In genomic region chr6:88445661-88446060, GRCm38 (mm10) we compare ENCODE assay signal across 8 mouse cellular contexts. TPM values are rescaled to one million over a fixed set of nuclear protein-coding genes. Genes with fewer than 3 reads are reported as not detected.
DNase-seq lines count a peak whose midpoint lies in the region; ATAC-seq and TF ChIP-seq lines count a peak whose summit lies in the region.

No protein-coding gene starts in this region.

- H3K4me1 ChIP-seq in heart, postnatal 0 days (ENCODE audit: control insufficient read depth, insufficient read depth), result no peaks in the 10 kb centered on the region; the same call in 1 of the 2 replicates
- H3K4me1 ChIP-seq in hindbrain, embryonic 14.5 days (replicated peaks; ENCODE audit: control insufficient read depth, insufficient read depth, low read length), result peaks cover 5% of the 10 kb centered on the region; the same call in 1 of the 2 replicates
- H3K4me1 ChIP-seq in midbrain, embryonic 16.5 days (ENCODE audit: control insufficient read depth, insufficient read depth, low read length), result peaks cover 4% of the 10 kb centered on the region; the same call in 1 of the 2 replicates

- peak overlapping the region; percentile 94 for H3K4me2 ChIP-seq in heart, postnatal 0 days (ENCODE audit: low read depth, low read length)
- H3K4me2 ChIP-seq in hindbrain, embryonic 14.5 days (replicated peaks), result peak overlapping the region; percentile 88
- peak overlapping the region; percentile 81 for H3K4me2 ChIP-seq in midbrain, embryonic 16.5 days (ENCODE audit: low read length)

- H3K9ac ChIP-seq in heart, postnatal 0 days (replicated peaks; ENCODE audit: low read depth, low read length), result peak overlapping the region; percentile 67
- H3K9ac ChIP-seq in hindbrain, embryonic 14.5 days, result peak overlapping the region; percentile 94
- H3K9ac ChIP-seq in midbrain, embryonic 16.5 days (ENCODE audit: low read depth, low read length), result peak overlapping the region; percentile 97

- 0 out of 2 replicates have a peak, but pooled peaks cover 5% of the 10 kb centered on the region for H3K27me3 ChIP-seq in heart, postnatal 0 days (ENCODE audit: control insufficient read depth, insufficient read depth, low read length)
- H3K27me3 ChIP-seq in hindbrain, embryonic 14.5 days (ENCODE audit: control insufficient read depth, insufficient read depth, low read length), result no peaks in the 10 kb centered on the region
- no peaks in the 10 kb centered on the region for H3K27me3 ChIP-seq in midbrain, embryonic 16.5 days (ENCODE audit: control insufficient read depth, insufficient read depth, low read depth, low read length)

- H3K36me3 ChIP-seq in heart, postnatal 0 days (replicated peaks; ENCODE audit: control insufficient read depth, insufficient read depth, low read length), result no peaks in the 10 kb centered on the region
- no peaks in the 10 kb centered on the region for H3K36me3 ChIP-seq in hindbrain, embryonic 14.5 days (replicated peaks; ENCODE audit: control insufficient read depth, insufficient read depth)
- no peaks in the 10 kb centered on the region for H3K36me3 ChIP-seq in midbrain, embryonic 16.5 days (ENCODE audit: control insufficient read depth, insufficient read depth, low read length)

- WGBS in heart, postnatal 0 days, result 9% methylated on average over 5 of the region's 5 CpGs
- WGBS in hindbrain, embryonic 14.5 days, result 16% methylated on average over 5 of the region's 5 CpGs
- whole genome bisulfite sequencing in midbrain, embryonic 16.5 days, result 14% methylated on average over 5 of the region's 5 CpGs

- H3K27ac ChIP-seq in heart, postnatal 0 days (ENCODE audit: low read depth), result no peak overlapping the region; the same call in 1 of the 2 replicates
- no peak overlapping the region for H3K27ac ChIP-seq in hindbrain, embryonic 14.5 days
- H3K27ac ChIP-seq in midbrain, embryonic 16.5 days (ENCODE audit: low read length), result no peak overlapping the region

- no peak for TF ChIP-seq EP300 in heart, postnatal 0 days (IDR thresholded peaks at IDR 0.05; ENCODE audit: low read depth)

- ATAC-seq in heart, postnatal 0 days (ENCODE audit: insufficient read depth, low read depth), result no peak
- ATAC-seq in hindbrain, embryonic 14.5 days (ENCODE audit: low FRiP score), result no peak
- ATAC-seq in midbrain, embryonic 16.5 days, result no peak
- no peak for ATAC-seq in monocyte, adult 5-6 weeks (replicated peaks; ENCODE audit: insufficient number of reproducible peaks, low FRiP score, low TSS enrichment, poor library complexity, severe bottlenecking)

- TF ChIP-seq CTCF in heart, postnatal 0 days (IDR thresholded peaks at IDR 0.05; ENCODE audit: low read depth), result no peak

- peak overlapping the region; percentile 75 for H3K4me3 ChIP-seq in heart, postnatal 0 days (ENCODE audit: low read depth, low read length)
- H3K4me3 ChIP-seq in hindbrain, embryonic 14.5 days (replicated peaks; ENCODE audit: low read length), result peak overlapping the region; percentile 90
- peak overlapping the region; percentile 88 for H3K4me3 ChIP-seq in midbrain, embryonic 16.5 days (ENCODE audit: low read depth, low read length)

- no peak for DNase-seq in heart, postnatal 0 days (ENCODE audit: low spot score)
- no peak for DNase-seq in heart, adult 11 months
- peak; percentile 23 for DNase-seq in MEL-GATA-1-ER (ENCODE audit: extremely low read depth, low read depth)
- DNase-seq in hindbrain, embryonic 14.5 days (ENCODE audit: low spot score), result no peak
- no peak for DNase-seq in adrenal gland, adult 8-10 months
- no peak for DNase-seq in right cerebral cortex, adult 2 months (ENCODE audit: low spot score in 2 of 2)

- H3K9me3 ChIP-seq in heart, postnatal 0 days (replicated peaks; ENCODE audit: control insufficient read depth, low read length), result no peaks in the 10 kb centered on the region
- no peaks in the 10 kb centered on the region for H3K9me3 ChIP-seq in hindbrain, embryonic 14.5 days (ENCODE audit: control insufficient read depth, low read length)
- H3K9me3 ChIP-seq in midbrain, embryonic 16.5 days (replicated peaks; ENCODE audit: control insufficient read depth, low read length, poor library complexity, severe bottlenecking), result no peaks in the 10 kb centered on the region

RNA-seq across cellular contexts. Expression of gene Eefsec, which starts 0.7 kb away (rescaled TPM):
- 12.9 and 25.6 TPM in 2 replicates for total RNA-seq in heart, postnatal 0 days (2014; rRNA removed; ENCODE audit: low replicate concordance)
- 11.3 and 12.8 TPM in 2 replicates for polyA plus RNA-seq in heart, postnatal 0 days (2015; fragmentation: Nextera tagmentation; extraction: Ambion mirVana)
- polyA plus RNA-seq in hindbrain, embryonic 14.5 days (2014; fragmentation: Nextera tagmentation; extraction: Ambion mirVana), result 27.5 and 28.9 TPM in 2 replicates
- 25.3 and 26.3 TPM in 2 replicates for polyA plus RNA-seq in midbrain, embryonic 16.5 days (2015; fragmentation: Nextera tagmentation; extraction: Ambion mirVana)
- 7.5 to 11.4 TPM (median 8.0 TPM) in 3 replicates for total RNA-seq in monocyte, adult 5-6 weeks (2017)
- total RNA-seq in adrenal gland, adult 8-10 months (2022), result 10 to 100 TPM; 17.7 to 22.6 (median 19.1) TPM

RNA-seq across cellular contexts. Expression of gene Ruvbl1, which starts 19.5 kb away (rescaled TPM):
- total RNA-seq in heart, postnatal 0 days (2014; rRNA removed; ENCODE audit: low replicate concordance), result 12.2 and 27.4 TPM in 2 replicates
- 42.3 and 44.9 TPM in 2 replicates for polyA plus RNA-seq in heart, postnatal 0 days (2015; fragmentation: Nextera tagmentation; extraction: Ambion mirVana)
- polyA plus RNA-seq in hindbrain, embryonic 14.5 days (2014; fragmentation: Nextera tagmentation; extraction: Ambion mirVana), result 86.0 and 97.6 TPM in 2 replicates
- 92.6 and 92.7 TPM in 2 replicates for polyA plus RNA-seq in midbrain, embryonic 16.5 days (2015; fragmentation: Nextera tagmentation; extraction: Ambion mirVana)
- 44.6 to 62.5 TPM (median 55.5 TPM) in 3 replicates for total RNA-seq in monocyte, adult 5-6 weeks (2017)
- total RNA-seq in adrenal gland, adult 8-10 months (2022), result 10 to 100 TPM; 32.4 to 39.5 (median 35.0) TPM
